Mouse (Mus musculus): Measurements from ENCODE around the gene Nsl1. TPM values are rescaled to one million over a fixed set of nuclear protein-coding genes. Genes with fewer than 3 reads are reported as not detected.

Nsl1 gene
- polyA plus RNA-seq, 1 experiment from 2014 or later = 12.7 TPM

- H3K27ac ChIP-seq (ENCODE audit: low read length) = no peak overlapping the region
Measured at GRCm38 (mm10) chr1:191084951-191085559, 22.2 kb downstream of the Nsl1 start.

DNA sequence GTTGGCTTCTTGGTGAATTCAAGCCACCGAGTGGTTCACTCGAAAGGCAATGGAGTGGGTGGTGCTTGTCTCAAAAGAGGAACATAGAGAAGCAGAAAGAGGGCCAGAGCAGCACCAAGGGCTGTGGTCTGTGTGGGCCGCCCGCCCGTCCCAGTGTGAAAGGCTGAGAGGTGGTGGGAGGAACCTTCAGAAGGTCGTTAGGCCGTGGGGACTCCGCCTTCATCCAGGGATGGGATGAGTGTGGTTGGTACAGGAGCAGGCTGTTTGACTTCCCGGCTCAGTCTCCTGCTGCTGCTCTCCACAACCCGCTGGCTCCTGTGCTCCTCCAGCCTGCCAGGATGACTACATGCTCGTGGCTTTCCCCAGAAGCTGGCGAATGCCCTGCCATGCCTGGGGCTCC lies 22.8 kb downstream of the Nsl1 start:
- no peak overlapping the region for H3K4me3 ChIP-seq (ENCODE audit: low read depth, low read length)
- H3K4me1 ChIP-seq (ENCODE audit: control insufficient read depth, low read depth, low read length) = peaks cover 4% of the 10 kb centered on the region; the same call in 1 of the 2 replicates
- no peaks in the 10 kb centered on the region for H3K27me3 ChIP-seq (ENCODE audit: control insufficient read depth, insufficient read depth, low read depth, low read length)
- no peaks in the 10 kb centered on the region for H3K9me3 ChIP-seq (replicated peaks; ENCODE audit: control insufficient read depth, low read length)
- H3K36me3 ChIP-seq (ENCODE audit: control insufficient read depth, insufficient read depth) = peaks cover 22% of the 10 kb centered on the region
- H3K4me2 ChIP-seq (ENCODE audit: low read depth, low read length) = no peak overlapping the region
- no peak overlapping the region for H3K27ac ChIP-seq (ENCODE audit: low read length)
- no peak overlapping the region for H3K9ac ChIP-seq (ENCODE audit: low read depth, low read length)
- 51% methylated on average over 12 of the region's 12 CpGs for WGBS (ENCODE audit: insufficient replicate concordance)
- no peak; the same call in 1 of the 2 replicates for ATAC-seq (ENCODE audit: low read depth)

More at GRCm38 (mm10) chr1:191084951-191085559, 22.2 kb downstream of the Nsl1 start:
- Histone ChIP-seq H3K4me1 (ENCODE audit: control insufficient read depth, low read depth, low read length) (peaks cover 4% of the 10 kb centered on the region; the same call in 1 of the 2 replicates), H3K9me3 (replicated peaks; ENCODE audit: control insufficient read depth, low read length) (no peaks in the 10 kb centered on the region), H3K4me3 (ENCODE audit: low read depth, low read length) (no peak overlapping the region), H3K36me3 (ENCODE audit: control insufficient read depth, insufficient read depth) (peaks cover 28% of the 10 kb centered on the region), H3K27me3 (ENCODE audit: control insufficient read depth, insufficient read depth, low read depth, low read length) (no peaks in the 10 kb centered on the region), H3K9ac (ENCODE audit: low read depth, low read length) (no peak overlapping the region), H3K4me2 (ENCODE audit: low read depth, low read length) (no peak overlapping the region)
- no peak for ATAC-seq (ENCODE audit: low read depth)
- WGBS (ENCODE audit: insufficient replicate concordance) = 53% methylated on average over 5 of the region's 5 CpGs

DNA sequence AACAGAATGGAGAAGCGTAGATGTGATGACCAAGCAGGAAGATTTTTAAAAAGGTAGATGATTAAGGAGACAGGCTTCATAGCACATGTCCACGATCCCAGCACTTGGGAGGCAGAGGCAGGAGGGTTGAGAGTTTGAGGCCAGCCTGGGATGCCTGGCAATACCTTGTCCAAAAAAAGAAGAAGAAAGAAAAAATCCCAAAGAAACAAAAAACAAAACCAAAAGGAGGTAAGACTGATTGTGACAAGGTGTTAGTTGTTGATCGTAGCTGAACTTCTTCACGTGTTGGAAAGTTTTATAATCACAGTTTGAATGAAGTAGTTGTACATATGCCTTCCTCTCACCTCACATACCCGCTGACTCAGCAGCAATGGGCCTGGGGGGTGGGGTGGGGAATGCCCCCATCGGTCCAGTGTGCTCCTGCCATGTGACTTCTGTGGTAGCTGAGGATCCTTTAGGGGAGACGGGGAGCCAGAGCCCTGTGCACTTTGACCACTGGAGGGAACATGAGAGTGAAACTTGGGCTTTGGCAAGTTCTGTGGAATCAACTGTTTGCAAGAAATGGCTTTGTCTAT lies 23.6 kb downstream of the Nsl1 start:
- Histone ChIP-seq H3K9ac (ENCODE audit: low read depth, low read length) (no peak overlapping the region), H3K9me3 (replicated peaks; ENCODE audit: control insufficient read depth, low read length) (no peaks in the 10 kb centered on the region), H3K4me2 (ENCODE audit: low read depth, low read length) (no peak overlapping the region), H3K4me3 (ENCODE audit: low read depth, low read length) (no peak overlapping the region), H3K27me3 (ENCODE audit: control insufficient read depth, insufficient read depth, low read depth, low read length) (no peaks in the 10 kb centered on the region), H3K27ac (ENCODE audit: low read length) (peak overlapping the region; percentile 56), H3K4me1 (ENCODE audit: control insufficient read depth, low read depth, low read length) (peaks cover 4% of the 10 kb centered on the region; the same call in 1 of the 2 replicates), H3K36me3 (ENCODE audit: control insufficient read depth, insufficient read depth) (peaks cover 18% of the 10 kb centered on the region)
- 79% methylated on average over 7 of the region's 7 CpGs for WGBS (ENCODE audit: insufficient replicate concordance)
- ATAC-seq (ENCODE audit: low read depth) = no peak

DNA sequence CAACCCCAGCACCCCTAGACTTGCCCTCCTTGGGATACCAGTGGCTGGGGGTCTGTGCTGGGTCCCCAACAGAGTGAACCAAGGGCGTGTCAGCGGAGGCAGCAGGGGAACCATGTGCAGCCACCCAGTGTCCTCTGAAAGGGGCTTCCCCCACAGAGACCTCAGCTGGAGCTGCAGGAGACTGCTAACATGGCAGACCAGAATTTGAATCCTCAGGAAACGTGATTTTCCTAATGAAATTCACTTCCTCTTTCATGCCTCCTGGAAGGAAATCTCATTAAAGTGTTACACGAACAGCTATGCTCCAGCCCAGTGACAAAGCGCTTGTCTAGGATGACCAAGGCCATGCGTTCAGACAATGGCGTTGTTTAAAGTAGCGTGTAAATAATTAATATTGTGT lies 24.1 kb downstream of the Nsl1 start:
- H3K4me3 ChIP-seq (ENCODE audit: low read depth, low read length) = no peak overlapping the region
- H3K27me3 ChIP-seq (ENCODE audit: control insufficient read depth, insufficient read depth, low read depth, low read length) = no peaks in the 10 kb centered on the region; the same call in 1 of the 2 replicates
- no peak for ATAC-seq (ENCODE audit: low read depth)
- peak overlapping the region; percentile 56 for H3K27ac ChIP-seq (ENCODE audit: low read length)
- H3K9me3 ChIP-seq (replicated peaks; ENCODE audit: control insufficient read depth, low read length) = no peaks in the 10 kb centered on the region
- H3K4me1 ChIP-seq (ENCODE audit: control insufficient read depth, low read depth, low read length) = peaks cover 4% of the 10 kb centered on the region; the same call in 1 of the 2 replicates
- H3K9ac ChIP-seq (ENCODE audit: low read depth, low read length) = no peak overlapping the region
- no peak overlapping the region for H3K4me2 ChIP-seq (ENCODE audit: low read depth, low read length)
- H3K36me3 ChIP-seq (ENCODE audit: control insufficient read depth, insufficient read depth) = peaks cover 14% of the 10 kb centered on the region
- WGBS (ENCODE audit: insufficient replicate concordance) = 73% methylated on average over 8 of the region's 8 CpGs

DNA sequence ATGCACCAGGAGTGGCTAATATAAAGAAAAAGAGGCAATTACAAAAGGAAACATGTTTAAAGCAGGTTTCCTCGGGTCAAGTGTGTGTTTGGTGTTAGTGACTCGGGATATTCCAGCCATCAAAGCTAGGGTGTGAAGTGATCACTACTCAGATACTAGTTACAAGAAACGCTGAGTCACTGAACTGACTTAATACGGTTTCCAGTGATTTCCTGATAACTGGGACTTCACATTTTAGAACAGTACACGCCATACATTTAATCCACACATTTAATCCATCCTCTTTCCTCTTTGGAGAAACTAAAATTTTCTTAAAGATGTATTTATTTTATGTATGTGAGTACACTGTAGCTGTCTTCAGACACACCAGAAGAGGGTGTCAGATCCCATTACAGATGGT lies 25.1 kb downstream of the Nsl1 start:
- peaks cover 4% of the 10 kb centered on the region; the same call in 1 of the 2 replicates for H3K4me1 ChIP-seq (ENCODE audit: control insufficient read depth, low read depth, low read length)
- H3K4me3 ChIP-seq (ENCODE audit: low read depth, low read length) = no peak overlapping the region
- no peak for ATAC-seq (ENCODE audit: low read depth)
- H3K9ac ChIP-seq (ENCODE audit: low read depth, low read length) = no peak overlapping the region
- H3K9me3 ChIP-seq (replicated peaks; ENCODE audit: control insufficient read depth, low read length) = no peaks in the 10 kb centered on the region
- H3K4me2 ChIP-seq (ENCODE audit: low read depth, low read length) = no peak overlapping the region
- peaks cover 7% of the 10 kb centered on the region for H3K36me3 ChIP-seq (ENCODE audit: control insufficient read depth, insufficient read depth)
- no peaks in the 10 kb centered on the region; the same call in 1 of the 2 replicates for H3K27me3 ChIP-seq (ENCODE audit: control insufficient read depth, insufficient read depth, low read depth, low read length)
- WGBS (ENCODE audit: insufficient replicate concordance) = 26% methylated on average over 5 of the region's 5 CpGs
- H3K27ac ChIP-seq (ENCODE audit: low read length) = no peak overlapping the region

DNA sequence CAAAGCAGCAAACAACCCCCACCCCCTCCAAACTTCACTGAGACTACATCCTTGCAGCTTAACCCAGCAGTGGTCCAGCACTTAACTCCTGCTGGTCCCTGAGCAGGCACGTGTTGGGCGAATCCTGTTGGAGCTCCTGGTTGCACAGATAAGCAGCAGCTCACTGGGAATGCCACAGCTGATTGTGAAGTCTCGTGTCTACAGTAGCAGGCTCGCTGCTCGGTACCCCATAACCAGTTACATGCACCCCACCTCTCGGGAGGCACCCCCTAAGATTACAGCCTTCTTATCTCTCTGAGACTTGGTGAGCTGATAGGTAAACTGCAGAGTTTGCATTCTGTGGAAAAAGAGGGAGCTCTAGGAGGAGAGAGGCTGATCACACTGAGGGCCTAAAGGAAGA lies 26.5 kb downstream of the Nsl1 start:
- Histone ChIP-seq H3K9ac (ENCODE audit: low read depth, low read length) (no peak overlapping the region), H3K36me3 (ENCODE audit: control insufficient read depth, insufficient read depth) (peaks cover 4% of the 10 kb centered on the region; the same call in 1 of the 2 replicates), H3K4me1 (ENCODE audit: control insufficient read depth, low read depth, low read length) (peaks cover 2% of the 10 kb centered on the region; the same call in 1 of the 2 replicates), H3K4me3 (ENCODE audit: low read depth, low read length) (no peak overlapping the region), H3K27me3 (ENCODE audit: control insufficient read depth, insufficient read depth, low read depth, low read length) (no peaks in the 10 kb centered on the region; the same call in 1 of the 2 replicates), H3K9me3 (replicated peaks; ENCODE audit: control insufficient read depth, low read length) (no peaks in the 10 kb centered on the region), H3K4me2 (ENCODE audit: low read depth, low read length) (no peak overlapping the region), H3K27ac (ENCODE audit: low read length) (no peak overlapping the region)
- ATAC-seq (ENCODE audit: low read depth) = no peak
- 28% methylated on average over 6 of the region's 6 CpGs for WGBS (ENCODE audit: insufficient replicate concordance)

DNA sequence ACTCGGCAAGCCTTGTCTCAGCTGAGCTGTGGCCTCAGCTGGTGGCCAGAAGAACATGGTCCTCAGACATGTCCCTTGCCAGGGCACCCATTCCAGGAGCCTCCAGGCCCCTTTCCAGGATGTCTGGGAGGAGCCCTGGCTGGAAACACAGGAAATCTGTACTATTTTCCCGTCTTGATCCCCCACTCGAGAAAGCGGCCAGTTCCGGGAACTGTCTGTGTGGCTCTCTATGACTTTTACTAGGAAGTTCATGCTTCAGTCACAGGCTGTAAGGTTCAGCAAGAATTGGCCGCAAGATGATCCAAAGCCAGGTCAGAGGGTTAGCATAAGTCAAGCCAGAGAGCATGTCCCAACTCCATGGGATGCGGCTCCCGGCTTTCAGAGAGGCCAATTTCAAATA lies 29.2 kb downstream of the Nsl1 start:
- Histone ChIP-seq H3K9ac (ENCODE audit: low read depth, low read length) (no peak overlapping the region), H3K4me1 (ENCODE audit: control insufficient read depth, low read depth, low read length) (no peaks in the 10 kb centered on the region; the same call in 1 of the 2 replicates), H3K27ac (ENCODE audit: low read length) (no peak overlapping the region), H3K4me2 (ENCODE audit: low read depth, low read length) (no peak overlapping the region), H3K27me3 (ENCODE audit: control insufficient read depth, insufficient read depth, low read depth, low read length) (peaks cover 8% of the 10 kb centered on the region), H3K36me3 (ENCODE audit: control insufficient read depth, insufficient read depth) (no peaks in the 10 kb centered on the region), H3K9me3 (replicated peaks; ENCODE audit: control insufficient read depth, low read length) (no peaks in the 10 kb centered on the region), H3K4me3 (ENCODE audit: low read depth, low read length) (no peak overlapping the region)
- no peak for ATAC-seq (ENCODE audit: low read depth)
- 64% methylated on average over 8 of the region's 8 CpGs for WGBS (ENCODE audit: insufficient replicate concordance)

DNA sequence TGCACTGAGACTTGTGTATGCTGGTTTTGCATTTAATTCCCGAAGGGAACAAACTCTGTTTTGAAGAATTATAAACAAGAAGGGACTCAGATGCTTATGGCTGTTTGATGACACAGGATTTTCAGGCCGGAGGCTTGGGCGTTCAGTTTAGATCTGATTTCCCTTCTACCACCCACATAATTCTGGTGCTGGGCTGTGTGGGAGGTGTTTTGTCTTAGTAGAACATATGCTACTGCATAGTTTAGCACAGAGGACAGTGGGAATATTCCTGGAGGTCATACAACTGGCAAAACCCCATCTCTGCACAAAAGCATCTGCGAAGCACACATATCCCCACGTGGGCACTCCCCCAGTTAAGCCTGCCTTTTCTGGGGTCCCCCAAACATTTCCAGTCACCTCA lies 30.8 kb downstream of the Nsl1 start:
- Histone ChIP-seq H3K27ac (ENCODE audit: low read length) (no peak overlapping the region), H3K4me1 (ENCODE audit: control insufficient read depth, low read depth, low read length) (no peaks in the 10 kb centered on the region; the same call in 1 of the 2 replicates), H3K27me3 (ENCODE audit: control insufficient read depth, insufficient read depth, low read depth, low read length) (peaks cover 24% of the 10 kb centered on the region), H3K4me2 (ENCODE audit: low read depth, low read length) (no peak overlapping the region), H3K36me3 (ENCODE audit: control insufficient read depth, insufficient read depth) (no peaks in the 10 kb centered on the region), H3K4me3 (ENCODE audit: low read depth, low read length) (no peak overlapping the region), H3K9me3 (replicated peaks; ENCODE audit: control insufficient read depth, low read length) (no peaks in the 10 kb centered on the region), H3K9ac (ENCODE audit: low read depth, low read length) (no peak overlapping the region)
- no peak for ATAC-seq (ENCODE audit: low read depth)
- WGBS (ENCODE audit: insufficient replicate concordance) = 50% methylated on average over 5 of the region's 5 CpGs

GRCm38 (mm10) chr1:191095019-191095418 lies 32.2 kb downstream of the Nsl1 start:
- Histone ChIP-seq H3K4me3 (ENCODE audit: low read depth, low read length) (no peak overlapping the region), H3K4me1 (ENCODE audit: control insufficient read depth, low read depth, low read length) (no peaks in the 10 kb centered on the region; the same call in 1 of the 2 replicates), H3K4me2 (ENCODE audit: low read depth, low read length) (no peak overlapping the region), H3K36me3 (ENCODE audit: control insufficient read depth, insufficient read depth) (no peaks in the 10 kb centered on the region), H3K27ac (ENCODE audit: low read length) (no peak overlapping the region), H3K9me3 (replicated peaks; ENCODE audit: control insufficient read depth, low read length) (no peaks in the 10 kb centered on the region), H3K9ac (ENCODE audit: low read depth, low read length) (no peak overlapping the region), H3K27me3 (ENCODE audit: control insufficient read depth, insufficient read depth, low read depth, low read length) (peaks cover 36% of the 10 kb centered on the region)
- no peak for ATAC-seq (ENCODE audit: low read depth)
- 57% methylated on average over 9 of the region's 9 CpGs for WGBS (ENCODE audit: insufficient replicate concordance)

Data from liver, embryonic 16.5 days (tissue).